Mouse (Mus musculus) cerebellum, adult 11-12 months (tissue): ENCODE data around the gene Med12l.

ENCODE experiments used
- DNase-seq: peaks from one replicate; pipeline ENCODE4 v3.0.0; 2022

Med12l gene

GRCm38 (mm10) chr3:59141507-59142305 lies 136.1 kb downstream of the Med12l start:
- no peak for DNase-seq

- DNase-seq, result no peak
Measured at GRCm38 (mm10) chr3:59145194-59145593, 139.6 kb downstream of the Med12l start.

- no peak for DNase-seq
Measured at GRCm38 (mm10) chr3:59149646-59150045, 144.0 kb downstream of the Med12l start.

GRCm38 (mm10) chr3:59150624-59151023 lies 145.0 kb downstream of the Med12l start:
- DNase-seq, result no peak

GRCm38 (mm10) chr3:59153424-59153823 lies 147.8 kb downstream of the Med12l start, which contains the start of gene P2ry14:
Gene P2ry14 (minus strand): TSS chr3:59153618.
- no peak for DNase-seq

GRCm38 (mm10) chr3:59154888-59155287 lies 149.3 kb downstream of the Med12l start:
- DNase-seq, result no peak

GRCm38 (mm10) chr3:59155404-59155803 lies 149.8 kb downstream of the Med12l start:
- no peak for DNase-seq

GRCm38 (mm10) chr3:59157048-59157447 lies 151.4 kb downstream of the Med12l start:
- DNase-seq, result no peak

- no peak for DNase-seq
Measured at GRCm38 (mm10) chr3:59160465-59160864, 154.8 kb downstream of the Med12l start.

- DNase-seq, result no peak
Measured at GRCm38 (mm10) chr3:59167417-59168054, 161.9 kb downstream of the Med12l start.

GRCm38 (mm10) chr3:59168476-59168875 lies 162.9 kb downstream of the Med12l start:
- DNase-seq, result no peak

- no peak for DNase-seq
Measured at GRCm38 (mm10) chr3:59169215-59169614, 163.6 kb downstream of the Med12l start.

GRCm38 (mm10) chr3:59169921-59170627 lies 164.4 kb downstream of the Med12l start:
- no peak for DNase-seq

GRCm38 (mm10) chr3:59174426-59175154 lies 169.0 kb downstream of the Med12l start:
- DNase-seq, result no peak

GRCm38 (mm10) chr3:59175234-59175633 lies 169.6 kb downstream of the Med12l start:
- DNase-seq, result peak; percentile 73

GRCm38 (mm10) chr3:59176871-59177270 lies 171.2 kb downstream of the Med12l start:
- DNase-seq, result peak; percentile 85

GRCm38 (mm10) chr3:59181134-59181533 lies 175.5 kb downstream of the Med12l start:
- peak; percentile 38 for DNase-seq

GRCm38 (mm10) chr3:59182129-59182528 lies 176.5 kb downstream of the Med12l start:
- DNase-seq, result no peak

- no peak for DNase-seq
Measured at GRCm38 (mm10) chr3:59185662-59186061, 180.0 kb downstream of the Med12l start.

GRCm38 (mm10) chr3:59187336-59187735 lies 181.7 kb downstream of the Med12l start:
- no peak for DNase-seq

- no peak for DNase-seq
Measured at GRCm38 (mm10) chr3:59191674-59192073, 186.0 kb downstream of the Med12l start.

GRCm38 (mm10) chr3:59194099-59194498 lies 188.5 kb downstream of the Med12l start:
- DNase-seq, result no peak

- DNase-seq, result no peak
Measured at GRCm38 (mm10) chr3:59194938-59195337, 189.3 kb downstream of the Med12l start, which contains the start of gene Gpr87. Gene Gpr87 (minus strand): TSS chr3:59195104.
